In the genomic region with DNA sequence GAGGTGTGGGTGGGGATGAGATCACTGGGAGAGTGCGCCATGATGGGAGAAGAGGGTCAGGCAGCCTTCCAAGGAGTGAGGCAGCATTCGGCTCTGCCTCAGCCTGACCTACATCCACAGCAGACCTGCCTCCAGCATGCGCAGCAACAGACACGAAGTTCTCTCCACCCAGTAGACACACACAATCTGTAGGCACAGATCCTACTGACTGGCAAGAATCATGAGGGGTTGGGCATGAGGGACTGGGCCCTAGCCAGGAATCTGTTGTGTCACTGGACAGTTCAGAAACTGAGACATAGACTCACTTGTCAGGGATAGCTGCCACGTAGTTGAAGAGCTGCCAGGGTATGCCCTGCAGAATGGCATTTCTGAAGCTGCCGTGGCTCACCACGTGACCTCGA, we compare ENCODE assay signal across 12 mouse cellular contexts. TPM values are rescaled to one million over a fixed set of nuclear protein-coding genes. Genes with fewer than 3 reads are reported as not detected.
DNase-seq lines count a peak whose midpoint lies in the region; ATAC-seq lines count a peak whose summit lies in the region.
"Had no signal": no experiment of that assay in that cellular context is flagged by ENCODE, and none has a peak within 500 bp of the region (broad histone marks: within the 10 kb centered on the region; RNA-seq: fewer than 3 reads in every experiment).

No protein-coding gene starts in this region.

- H3K9me3 ChIP-seq in megakaryocyte, embryonic 14.5 days, result peaks cover 16% of the 10 kb centered on the region
- H3K9me3 ChIP-seq: midbrain, embryonic 12.5 days; stomach, embryonic 15.5 days had no signal

- H3K27me3 ChIP-seq in megakaryocyte, embryonic 14.5 days (replicated peaks), result peaks cover 2% of the 10 kb centered on the region
- H3K27me3 ChIP-seq: midbrain, embryonic 12.5 days; Patski; stomach, embryonic 15.5 days had no signal

- DNase-seq in adrenal gland, adult 2 months, result peak; percentile 84
- no peak for DNase-seq in adrenal gland, adult 18-20 months (ENCODE audit: low spot score in 2 of 2)
- peak; percentile 6 to 11 for DNase-seq in frontal cortex, postnatal 25 days (ENCODE audit: low spot score in 2 of 2)
- DNase-seq in right cerebral cortex, postnatal 36 days (ENCODE audit: low spot score in 2 of 2), result peak; percentile 26 to 59
- DNase-seq in embryo, embryonic 11 days, result no peak
- DNase-seq: kidney, adult 9 months had no signal

- no peak for ATAC-seq in megakaryocyte, adult 5-6 weeks (ENCODE audit: poor library complexity, severe bottlenecking)
- ATAC-seq in megakaryocyte progenitor cell, adult 5-6 weeks (replicated peaks; ENCODE audit: poor library complexity), result no peak
- ATAC-seq: Patski had no signal

- peak overlapping the region; percentile 51 for H3K4me3 ChIP-seq in megakaryocyte, embryonic 14.5 days (replicated peaks)
- H3K4me3 ChIP-seq: midbrain, embryonic 12.5 days; stomach, embryonic 15.5 days had no signal

- H3K36me3 ChIP-seq in megakaryocyte, embryonic 14.5 days (replicated peaks; ENCODE audit: low read length), result peaks cover 55% of the 10 kb centered on the region
- H3K36me3 ChIP-seq: midbrain, embryonic 12.5 days; stomach, embryonic 15.5 days had no signal

- peaks cover 40% of the 10 kb centered on the region for H3K4me1 ChIP-seq in megakaryocyte, embryonic 14.5 days
- H3K4me1 ChIP-seq: midbrain, embryonic 12.5 days; stomach, embryonic 15.5 days had no signal

RNA-seq across cellular contexts. Expression of a gene that starts 57.4 kb away (rescaled TPM):
- 100 to 1,000 TPM; 122 to 130 TPM for total RNA-seq in adrenal gland, adult 2 months (2021)
- polyA plus RNA-seq in adrenal gland, adult 2 months (2012; rRNA removed), result 7.4 and 9.6 TPM in 2 replicates
- total RNA-seq in adrenal gland, adult 18-20 months (2021), result 100 to 1,000 TPM in 1 of 2 experiments, 10 to 100 TPM in 1; 92.9 to 101 TPM
- polyA plus RNA-seq in megakaryocyte, embryonic 14.5 days (2012; ENCODE audit: insufficient read depth, low replicate concordance), result 34.7 and 35.8 TPM in 2 replicates
- 16.9 and 18.4 TPM in 2 replicates for total RNA-seq in megakaryocyte, adult 5-6 weeks (2015)
- 24.3 and 25.8 TPM in 2 replicates for total RNA-seq in megakaryocyte, adult 5-6 weeks (2017)
- total RNA-seq in megakaryocyte progenitor cell, adult 5-6 weeks (2015), result 32.4 and 37.6 TPM in 2 replicates
- 61.0 and 61.2 TPM in 2 replicates for total RNA-seq in megakaryocyte progenitor cell, adult 5-6 weeks (2017)

RNA-seq across cellular contexts. Expression of a gene that starts 57.6 kb away (rescaled TPM):
- total RNA-seq in adrenal gland, adult 2 months (2021), result 10 to 100 TPM; 12.3 to 16.6 TPM
- polyA plus RNA-seq in adrenal gland, adult 2 months (2012; rRNA removed), result 35.7 and 42.8 TPM in 2 replicates
- 10 to 100 TPM; 12.7 to 17.4 TPM for total RNA-seq in adrenal gland, adult 18-20 months (2021)
- 23.5 and 35.1 TPM in 2 replicates for polyA plus RNA-seq in megakaryocyte, embryonic 14.5 days (2012; ENCODE audit: insufficient read depth, low replicate concordance)
- total RNA-seq in megakaryocyte, adult 5-6 weeks (2015), result 13.8 and 14.3 TPM in 2 replicates
- total RNA-seq in megakaryocyte, adult 5-6 weeks (2017), result 5.7 and 10.5 TPM in 2 replicates
- total RNA-seq in megakaryocyte progenitor cell, adult 5-6 weeks (2015), result 8.3 and 9.3 TPM in 2 replicates
- 4.9 and 5.0 TPM in 2 replicates for total RNA-seq in megakaryocyte progenitor cell, adult 5-6 weeks (2017)

Comparison
In these comparisons a context has a peak if more than half of its experiments do, and no peak if none do; other contexts are left out.
1. DNase-seq: peak in adrenal gland, adult 2 months (single experiment), frontal cortex, postnatal 25 days (2 of 2) and right cerebral cortex, postnatal 36 days (2 of 2); none in adrenal gland, adult 18-20 months (0 of 2) and embryo, embryonic 11 days (single experiment).